Mouse (Mus musculus): ENCODE results near the gene Tigar. TPM values are rescaled to one million over a fixed set of nuclear protein-coding genes. Genes with fewer than 3 reads are reported as not detected.

Gene Tigar
- polyA plus RNA-seq, 1 experiment from 2014 or later: 2.8 TPM

GRCm38 (mm10) chr6:127129659-127130058 is 20.3 kb upstream of the Tigar start:
- WGBS: 89% methylated on average over 14 of the region's 14 CpGs
- Histone ChIP-seq H3K4me3 (ENCODE audit: low read length) (no peak overlapping the region), H3K27ac (ENCODE audit: low read length) (no peak overlapping the region), H3K9ac (ENCODE audit: low read length) (no peak overlapping the region), H3K9me3 (ENCODE audit: control insufficient read depth, low read length) (no peaks in the 10 kb centered on the region), H3K27me3 (ENCODE audit: control insufficient read depth, insufficient read depth, low read depth, low read length) (no peaks in the 10 kb centered on the region), H3K4me2 (ENCODE audit: low read depth, low read length) (no peak overlapping the region), H3K36me3 (ENCODE audit: control insufficient read depth, insufficient read depth, low read length) (peaks cover 21% of the 10 kb centered on the region), H3K4me1 (replicated peaks; ENCODE audit: control insufficient read depth, insufficient read depth, low read length) (no peaks in the 10 kb centered on the region)
- no peak for ATAC-seq (ENCODE audit: low read depth)

- Histone ChIP-seq H3K4me2 (ENCODE audit: low read depth, low read length) (no peak overlapping the region), H3K36me3 (ENCODE audit: control insufficient read depth, insufficient read depth, low read length) (no peaks in the 10 kb centered on the region; the same call in 1 of the 2 replicates), H3K27me3 (ENCODE audit: control insufficient read depth, insufficient read depth, low read depth, low read length) (no peaks in the 10 kb centered on the region), H3K4me3 (ENCODE audit: low read length) (no peak overlapping the region), H3K9me3 (ENCODE audit: control insufficient read depth, low read length) (no peaks in the 10 kb centered on the region), H3K27ac (ENCODE audit: low read length) (no peak overlapping the region), H3K9ac (ENCODE audit: low read length) (no peak overlapping the region), H3K4me1 (replicated peaks; ENCODE audit: control insufficient read depth, insufficient read depth, low read length) (no peaks in the 10 kb centered on the region)
- 74% methylated on average over 7 of the region's 7 CpGs for WGBS
- no peak for ATAC-seq (ENCODE audit: low read depth)
Observed at GRCm38 (mm10) chr6:127123506-127123905, 14.1 kb upstream of the Tigar start.

GRCm38 (mm10) chr6:127122996-127123395 is 13.6 kb upstream of the Tigar start:
- no peak for ATAC-seq (ENCODE audit: low read depth)
- Histone ChIP-seq H3K4me3 (ENCODE audit: low read length) (no peak overlapping the region), H3K27me3 (ENCODE audit: control insufficient read depth, insufficient read depth, low read depth, low read length) (no peaks in the 10 kb centered on the region), H3K36me3 (ENCODE audit: control insufficient read depth, insufficient read depth, low read length) (no peaks in the 10 kb centered on the region; the same call in 1 of the 2 replicates), H3K9me3 (ENCODE audit: control insufficient read depth, low read length) (no peaks in the 10 kb centered on the region), H3K9ac (ENCODE audit: low read length) (no peak overlapping the region), H3K4me2 (ENCODE audit: low read depth, low read length) (no peak overlapping the region), H3K4me1 (replicated peaks; ENCODE audit: control insufficient read depth, insufficient read depth, low read length) (no peaks in the 10 kb centered on the region), H3K27ac (ENCODE audit: low read length) (no peak overlapping the region)
- WGBS: 81% methylated on average over 5 of the region's 5 CpGs

- no peaks in the 10 kb centered on the region for H3K4me1 ChIP-seq (replicated peaks; ENCODE audit: control insufficient read depth, insufficient read depth, low read length)
- H3K27me3 ChIP-seq (ENCODE audit: control insufficient read depth, insufficient read depth, low read depth, low read length): no peaks in the 10 kb centered on the region
- no peak overlapping the region for H3K4me3 ChIP-seq (ENCODE audit: low read length)
- ATAC-seq (ENCODE audit: low read depth): no peak
- WGBS: 66% methylated on average over 4 of the region's 4 CpGs
- no peaks in the 10 kb centered on the region; the same call in 1 of the 2 replicates for H3K36me3 ChIP-seq (ENCODE audit: control insufficient read depth, insufficient read depth, low read length)
- no peak overlapping the region for H3K4me2 ChIP-seq (ENCODE audit: low read depth, low read length)
- H3K27ac ChIP-seq (ENCODE audit: low read length): no peak overlapping the region
- H3K9me3 ChIP-seq (ENCODE audit: control insufficient read depth, low read length): no peaks in the 10 kb centered on the region
- H3K9ac ChIP-seq (ENCODE audit: low read length): no peak overlapping the region
Observed at GRCm38 (mm10) chr6:127122221-127122806, 13.0 kb upstream of the Tigar start.

GRCm38 (mm10) chr6:127114753-127115456 is 5.5 kb upstream of the Tigar start:
- no peak overlapping the region for H3K4me2 ChIP-seq (ENCODE audit: low read depth, low read length)
- 68% methylated on average over 23 of the region's 23 CpGs for WGBS
- no peaks in the 10 kb centered on the region for H3K4me1 ChIP-seq (replicated peaks; ENCODE audit: control insufficient read depth, insufficient read depth, low read length)
- H3K36me3 ChIP-seq (ENCODE audit: control insufficient read depth, insufficient read depth, low read length): no peaks in the 10 kb centered on the region
- H3K27me3 ChIP-seq (ENCODE audit: control insufficient read depth, insufficient read depth, low read depth, low read length): no peaks in the 10 kb centered on the region
- no peak overlapping the region for H3K27ac ChIP-seq (ENCODE audit: low read length)
- H3K9me3 ChIP-seq (ENCODE audit: control insufficient read depth, low read length): no peaks in the 10 kb centered on the region
- no peak overlapping the region for H3K4me3 ChIP-seq (ENCODE audit: low read length)
- no peak for ATAC-seq (ENCODE audit: low read depth)
- no peak overlapping the region for H3K9ac ChIP-seq (ENCODE audit: low read length)

- H3K27me3 ChIP-seq (ENCODE audit: control insufficient read depth, insufficient read depth, low read depth, low read length): no peaks in the 10 kb centered on the region
- 13% methylated on average over 20 of the region's 20 CpGs for WGBS
Observed at GRCm38 (mm10) chr6:127108368-127109060, 843 bp downstream of the Tigar start.

GRCm38 (mm10) chr6:127107413-127107812 is 1.9 kb downstream of the Tigar start:
- Histone ChIP-seq H3K27me3 (ENCODE audit: control insufficient read depth, insufficient read depth, low read depth, low read length) (no peaks in the 10 kb centered on the region), H3K4me3 (ENCODE audit: low read length) (no peak overlapping the region), H3K36me3 (ENCODE audit: control insufficient read depth, insufficient read depth, low read length) (no peaks in the 10 kb centered on the region), H3K9ac (ENCODE audit: low read length) (no peak overlapping the region), H3K27ac (ENCODE audit: low read length) (no peak overlapping the region), H3K9me3 (ENCODE audit: control insufficient read depth, low read length) (no peaks in the 10 kb centered on the region), H3K4me1 (replicated peaks; ENCODE audit: control insufficient read depth, insufficient read depth, low read length) (peaks cover 6% of the 10 kb centered on the region), H3K4me2 (ENCODE audit: low read depth, low read length) (no peak overlapping the region)
- ATAC-seq (ENCODE audit: low read depth): no peak

More at GRCm38 (mm10) chr6:127108368-127109060, 843 bp downstream of the Tigar start:
- peak overlapping the region; percentile 55 for H3K4me3 ChIP-seq (ENCODE audit: low read length)
- no peaks in the 10 kb centered on the region for H3K9me3 ChIP-seq (ENCODE audit: control insufficient read depth, low read length)
- H3K4me1 ChIP-seq (replicated peaks; ENCODE audit: control insufficient read depth, insufficient read depth, low read length): peaks cover 6% of the 10 kb centered on the region
- ATAC-seq (ENCODE audit: low read depth): no peak
- peak overlapping the region; percentile 84 for H3K4me2 ChIP-seq (ENCODE audit: low read depth, low read length)
- peak overlapping the region; percentile 53; the same call in 1 of the 2 replicates for H3K9ac ChIP-seq (ENCODE audit: low read length)
- H3K36me3 ChIP-seq (ENCODE audit: control insufficient read depth, insufficient read depth, low read length): no peaks in the 10 kb centered on the region
- no peak overlapping the region for H3K27ac ChIP-seq (ENCODE audit: low read length)

GRCm38 (mm10) chr6:127106726-127107125 is 2.6 kb downstream of the Tigar start:
- peaks cover 6% of the 10 kb centered on the region for H3K4me1 ChIP-seq (replicated peaks; ENCODE audit: control insufficient read depth, insufficient read depth, low read length)
- no peaks in the 10 kb centered on the region for H3K27me3 ChIP-seq (ENCODE audit: control insufficient read depth, insufficient read depth, low read depth, low read length)
- no peak overlapping the region for H3K27ac ChIP-seq (ENCODE audit: low read length)
- H3K9ac ChIP-seq (ENCODE audit: low read length): no peak overlapping the region
- no peak overlapping the region for H3K4me3 ChIP-seq (ENCODE audit: low read length)
- WGBS: 46% methylated on average over 5 of the region's 5 CpGs
- no peak for ATAC-seq (ENCODE audit: low read depth)
- no peaks in the 10 kb centered on the region for H3K9me3 ChIP-seq (ENCODE audit: control insufficient read depth, low read length)
- no peaks in the 10 kb centered on the region for H3K36me3 ChIP-seq (ENCODE audit: control insufficient read depth, insufficient read depth, low read length)
- H3K4me2 ChIP-seq (ENCODE audit: low read depth, low read length): no peak overlapping the region

GRCm38 (mm10) chr6:127106189-127106588 is 3.2 kb downstream of the Tigar start:
- H3K4me3 ChIP-seq (ENCODE audit: low read length): no peak overlapping the region
- H3K4me2 ChIP-seq (ENCODE audit: low read depth, low read length): no peak overlapping the region
- 78% methylated on average over 5 of the region's 5 CpGs for WGBS
- H3K36me3 ChIP-seq (ENCODE audit: control insufficient read depth, insufficient read depth, low read length): no peaks in the 10 kb centered on the region
- H3K27ac ChIP-seq (ENCODE audit: low read length): no peak overlapping the region
- no peaks in the 10 kb centered on the region for H3K27me3 ChIP-seq (ENCODE audit: control insufficient read depth, insufficient read depth, low read depth, low read length)
- peaks cover 6% of the 10 kb centered on the region for H3K4me1 ChIP-seq (replicated peaks; ENCODE audit: control insufficient read depth, insufficient read depth, low read length)
- ATAC-seq (ENCODE audit: low read depth): no peak
- no peaks in the 10 kb centered on the region for H3K9me3 ChIP-seq (ENCODE audit: control insufficient read depth, low read length)
- no peak overlapping the region for H3K9ac ChIP-seq (ENCODE audit: low read length)
